Mouse (Mus musculus) liver, adult 2 months (tissue): ENCODE data around the gene 4931409K22Rik.

Source experiments
- CTCF ChIP-seq: fragments of 200-500 bp; IDR thresholded peaks from 2 replicates; pipeline ENCODE4 v1.5.1; 2011; ENCODE audit warnings: low read depth, low read length, control low read depth
- POLR2A ChIP-seq: fragments of 200-500 bp; IDR thresholded peaks from 2 replicates; pipeline ENCODE4 v1.6.1; 2011; ENCODE audit warnings: low read length, control low read depth; ENCODE audit not compliant: insufficient read depth; ENCODE audit errors: extremely low read depth

GRCm38 (mm10) chr5:24530042-24530689 is 26.4 kb downstream of the 4931409K22Rik start:
- TF ChIP-seq POLR2A (no peak), CTCF (peak; percentile 100)
